Mouse (Mus musculus): Measurements from ENCODE around the gene Cela3b. TPM values are rescaled to one million over a fixed set of nuclear protein-coding genes. Genes with fewer than 3 reads are reported as not detected.

Gene Cela3b
- polyA plus RNA-seq, 1 experiment from 2014 or later, result 232 TPM

DNA sequence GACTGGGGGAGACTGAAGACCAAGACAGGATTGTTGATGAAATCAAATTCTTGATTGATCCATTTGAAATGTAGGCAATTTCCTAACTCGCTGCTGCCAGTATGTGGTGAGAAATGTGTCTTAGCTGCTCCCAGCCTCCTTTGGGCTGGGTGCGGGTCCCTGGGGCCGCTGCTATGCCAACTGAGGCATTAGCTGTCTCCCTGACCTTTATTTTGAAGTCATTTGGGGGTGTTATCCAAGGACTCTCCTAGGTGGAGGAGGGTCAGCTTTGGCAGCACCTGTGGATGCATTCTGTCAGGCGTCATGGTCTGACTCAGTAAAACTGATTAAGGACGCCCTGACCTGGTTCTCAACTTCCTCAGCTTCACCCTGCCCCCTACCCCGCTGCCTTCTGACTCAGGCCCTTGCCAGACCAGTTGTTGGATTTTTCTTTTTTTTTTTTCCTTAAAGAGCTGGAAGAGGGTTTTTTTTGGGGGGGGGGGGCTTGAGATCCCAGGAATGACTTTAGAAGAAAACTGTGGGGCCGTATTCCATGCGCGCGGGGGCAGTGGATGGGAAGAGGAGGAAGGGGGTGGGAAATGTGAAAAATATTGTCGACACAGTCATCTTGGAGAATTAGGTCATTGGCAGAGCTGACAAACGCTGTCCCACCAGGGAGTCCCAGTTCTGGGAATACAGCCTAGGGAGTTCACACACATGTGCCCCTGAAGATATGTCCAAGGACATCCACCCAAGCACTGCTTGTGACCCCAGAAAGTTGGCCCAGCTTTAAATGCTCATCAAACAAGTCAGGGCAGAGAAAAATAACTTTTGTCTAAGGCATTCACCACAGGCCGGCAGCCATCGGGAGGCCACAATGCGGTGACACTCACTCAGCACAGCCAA lies 33.5 kb downstream of the Cela3b start:
- ATAC-seq (ENCODE audit: insufficient read depth, low FRiP score, low read depth), result peak; percentile 27; the same call in 1 of the 2 replicates
- no peak overlapping the region for H3K9ac ChIP-seq
- no peak overlapping the region for H3K4me2 ChIP-seq
- H3K9me3 ChIP-seq, result no peaks in the 10 kb centered on the region
- H3K4me3 ChIP-seq (replicated peaks), result no peak overlapping the region
- H3K36me3 ChIP-seq, result no peaks in the 10 kb centered on the region
- H3K27me3 ChIP-seq (replicated peaks), result no peaks in the 10 kb centered on the region
- peaks cover 4% of the 10 kb centered on the region; the same call in 1 of the 2 replicates for H3K4me1 ChIP-seq
- H3K27ac ChIP-seq, result no peak overlapping the region
- 69% methylated on average over 15 of the region's 15 CpGs for WGBS

DNA sequence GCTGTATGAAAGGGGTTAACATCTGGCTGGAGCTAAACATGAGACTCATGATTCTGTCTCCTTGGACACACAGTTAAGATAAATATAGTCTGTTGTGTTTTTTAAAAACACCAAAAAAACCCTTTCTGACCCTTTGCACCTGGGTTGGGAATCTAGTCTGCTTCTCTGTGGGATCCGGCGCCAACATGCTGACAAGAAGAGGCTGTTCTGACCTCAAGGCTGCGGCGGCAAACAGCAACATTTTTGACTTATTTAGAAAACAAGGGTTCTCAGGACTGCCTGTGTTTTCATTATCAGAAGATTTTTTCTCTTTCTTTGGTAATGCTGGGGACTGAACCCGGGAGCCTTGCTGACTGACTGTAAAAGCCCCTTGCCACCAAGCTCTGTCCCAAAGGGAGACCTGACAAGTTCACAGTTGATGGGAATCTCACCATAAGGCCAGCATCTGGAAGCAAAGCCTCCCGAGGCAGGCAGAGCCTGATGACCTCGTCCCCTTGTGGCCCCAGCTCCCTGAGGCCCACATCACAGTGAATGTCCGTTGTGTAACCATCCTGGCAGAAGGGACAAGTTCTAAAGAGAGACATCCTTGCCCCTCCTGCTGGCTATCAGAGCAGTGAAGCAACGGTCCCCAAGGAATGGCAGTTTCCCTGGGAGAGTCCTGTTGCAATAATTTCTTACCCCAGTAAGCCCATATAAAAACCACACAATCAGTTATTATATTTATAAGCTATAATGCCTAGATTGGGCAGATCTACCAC lies 36.8 kb downstream of the Cela3b start:
- WGBS, result 52% methylated on average over 9 of the region's 9 CpGs
- no peak overlapping the region for H3K9ac ChIP-seq
- H3K27ac ChIP-seq, result peak overlapping the region; percentile 16; the same call in 1 of the 2 replicates
- H3K4me3 ChIP-seq (replicated peaks), result no peak overlapping the region
- ATAC-seq (ENCODE audit: insufficient read depth, low FRiP score, low read depth), result no peak
- H3K27me3 ChIP-seq (replicated peaks), result no peaks in the 10 kb centered on the region
- no peak overlapping the region for H3K4me2 ChIP-seq
- H3K9me3 ChIP-seq, result no peaks in the 10 kb centered on the region
- H3K36me3 ChIP-seq, result no peaks in the 10 kb centered on the region
- peaks cover 7% of the 10 kb centered on the region; the same call in 1 of the 2 replicates for H3K4me1 ChIP-seq

DNA sequence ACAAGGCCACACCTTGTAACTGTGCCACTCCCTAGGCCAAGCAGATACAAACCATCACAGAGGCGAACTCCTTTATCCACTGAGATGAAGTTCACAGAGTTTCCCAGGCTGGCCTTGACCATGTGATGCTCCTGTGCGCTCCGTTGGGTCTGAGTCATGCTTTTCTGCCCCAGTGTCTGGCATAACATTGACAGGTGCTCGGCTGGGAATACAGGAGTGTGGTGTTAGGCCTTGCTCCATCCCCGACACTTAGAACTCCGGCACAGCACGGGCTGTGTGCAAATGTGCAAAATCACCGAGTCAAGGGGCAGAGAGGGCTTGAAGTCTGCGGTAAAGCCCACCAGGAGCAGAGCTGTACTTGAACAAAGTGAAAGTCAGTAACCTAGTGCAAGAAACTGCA lies 37.5 kb downstream of the Cela3b start:
- H3K9me3 ChIP-seq, result no peaks in the 10 kb centered on the region
- 79% methylated on average over 9 of the region's 9 CpGs for WGBS
- no peak overlapping the region for H3K4me2 ChIP-seq
- H3K27me3 ChIP-seq (replicated peaks), result no peaks in the 10 kb centered on the region
- H3K9ac ChIP-seq, result no peak overlapping the region
- no peaks in the 10 kb centered on the region for H3K36me3 ChIP-seq
- no peak overlapping the region for H3K4me3 ChIP-seq (replicated peaks)
- no peak for ATAC-seq (ENCODE audit: insufficient read depth, low FRiP score, low read depth)
- H3K4me1 ChIP-seq, result peaks cover 7% of the 10 kb centered on the region; the same call in 1 of the 2 replicates
- H3K27ac ChIP-seq, result peak overlapping the region; percentile 16; the same call in 1 of the 2 replicates

DNA sequence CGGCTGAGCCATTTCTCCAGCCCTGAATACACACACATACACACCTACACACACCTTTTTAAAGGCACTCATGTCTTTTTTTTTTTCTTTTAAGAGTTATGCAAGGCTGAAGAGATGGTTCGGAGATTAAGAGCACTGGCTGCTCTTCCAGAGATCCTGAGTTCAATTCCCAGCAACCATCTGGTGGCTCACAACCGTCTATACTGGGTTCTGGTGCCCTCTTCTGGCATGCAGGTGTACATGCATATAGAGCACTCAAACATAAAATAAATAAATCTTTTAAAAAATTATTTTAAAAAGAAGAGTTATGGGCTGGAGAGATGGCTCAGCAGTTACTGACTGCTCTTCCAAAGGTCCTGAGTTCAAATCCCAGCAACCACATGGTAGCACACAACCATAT lies 39.1 kb downstream of the Cela3b start:
- Histone ChIP-seq H3K4me2 (no peak overlapping the region), H3K27me3 (replicated peaks) (no peaks in the 10 kb centered on the region), H3K9me3 (no peaks in the 10 kb centered on the region), H3K4me3 (replicated peaks) (no peak overlapping the region), H3K4me1 (peaks cover 7% of the 10 kb centered on the region; the same call in 1 of the 2 replicates), H3K36me3 (no peaks in the 10 kb centered on the region), H3K9ac (no peak overlapping the region), H3K27ac (no peak overlapping the region)
- no peak for ATAC-seq (ENCODE audit: insufficient read depth, low FRiP score, low read depth)
- WGBS, result 88% methylated on average over 3 of the region's 3 CpGs

DNA sequence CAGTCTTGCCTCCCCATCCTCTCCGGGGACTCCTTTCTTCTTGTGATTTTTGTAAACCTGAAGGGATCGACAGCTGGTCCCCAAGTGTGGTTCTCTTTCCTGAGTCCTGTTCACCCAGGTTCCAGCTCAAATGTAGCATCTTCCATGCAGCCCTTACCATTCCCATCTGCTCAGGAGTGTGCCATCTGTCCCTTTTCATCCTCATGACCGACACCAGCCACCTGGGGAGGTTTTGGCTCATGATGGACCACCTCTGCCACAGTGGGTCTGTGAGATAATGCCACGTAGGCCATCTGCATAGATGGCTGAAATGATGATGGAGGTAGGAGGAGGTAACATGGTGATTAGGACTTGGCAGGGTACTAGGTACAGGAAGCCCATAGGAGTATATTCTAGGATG lies 40.1 kb downstream of the Cela3b start:
- H3K4me1 ChIP-seq, result peaks cover 7% of the 10 kb centered on the region; the same call in 1 of the 2 replicates
- H3K4me2 ChIP-seq, result no peak overlapping the region
- no peaks in the 10 kb centered on the region for H3K27me3 ChIP-seq (replicated peaks)
- no peaks in the 10 kb centered on the region for H3K9me3 ChIP-seq
- 88% methylated on average over 4 of the region's 4 CpGs for WGBS
- ATAC-seq (ENCODE audit: insufficient read depth, low FRiP score, low read depth), result no peak
- H3K36me3 ChIP-seq, result no peaks in the 10 kb centered on the region
- no peak overlapping the region for H3K4me3 ChIP-seq (replicated peaks)
- H3K9ac ChIP-seq, result no peak overlapping the region
- no peak overlapping the region for H3K27ac ChIP-seq

DNA sequence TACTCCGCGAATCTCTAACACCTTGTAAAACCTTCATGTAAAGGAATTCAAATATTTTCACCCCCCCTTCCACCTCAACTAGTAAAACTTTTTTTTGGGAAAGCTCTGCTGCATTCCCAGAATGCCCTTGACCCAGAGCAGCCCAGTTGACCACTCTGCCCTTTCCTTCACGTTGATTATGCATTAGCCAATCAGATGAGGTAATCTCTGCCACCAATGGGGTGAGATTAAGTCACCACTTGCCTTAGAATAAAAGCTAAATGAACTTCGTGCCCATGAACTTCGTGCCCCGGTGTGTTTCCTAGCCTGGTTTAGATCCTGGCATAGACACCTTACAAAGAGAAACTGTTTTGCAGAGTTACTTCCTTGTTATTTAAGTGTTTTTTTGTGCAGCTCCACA lies 41.4 kb downstream of the Cela3b start:
- Histone ChIP-seq H3K36me3 (no peaks in the 10 kb centered on the region), H3K4me1 (peaks cover 7% of the 10 kb centered on the region; the same call in 1 of the 2 replicates), H3K4me2 (peak overlapping the region; percentile 78), H3K27me3 (replicated peaks) (no peaks in the 10 kb centered on the region), H3K27ac (peak overlapping the region; percentile 97; the same call in 1 of the 2 replicates), H3K9ac (no peak overlapping the region), H3K9me3 (no peaks in the 10 kb centered on the region), H3K4me3 (replicated peaks) (peak overlapping the region; percentile 84)
- no peak for ATAC-seq (ENCODE audit: insufficient read depth, low FRiP score, low read depth)
- WGBS, result 46% methylated on average over 6 of the region's 6 CpGs

DNA sequence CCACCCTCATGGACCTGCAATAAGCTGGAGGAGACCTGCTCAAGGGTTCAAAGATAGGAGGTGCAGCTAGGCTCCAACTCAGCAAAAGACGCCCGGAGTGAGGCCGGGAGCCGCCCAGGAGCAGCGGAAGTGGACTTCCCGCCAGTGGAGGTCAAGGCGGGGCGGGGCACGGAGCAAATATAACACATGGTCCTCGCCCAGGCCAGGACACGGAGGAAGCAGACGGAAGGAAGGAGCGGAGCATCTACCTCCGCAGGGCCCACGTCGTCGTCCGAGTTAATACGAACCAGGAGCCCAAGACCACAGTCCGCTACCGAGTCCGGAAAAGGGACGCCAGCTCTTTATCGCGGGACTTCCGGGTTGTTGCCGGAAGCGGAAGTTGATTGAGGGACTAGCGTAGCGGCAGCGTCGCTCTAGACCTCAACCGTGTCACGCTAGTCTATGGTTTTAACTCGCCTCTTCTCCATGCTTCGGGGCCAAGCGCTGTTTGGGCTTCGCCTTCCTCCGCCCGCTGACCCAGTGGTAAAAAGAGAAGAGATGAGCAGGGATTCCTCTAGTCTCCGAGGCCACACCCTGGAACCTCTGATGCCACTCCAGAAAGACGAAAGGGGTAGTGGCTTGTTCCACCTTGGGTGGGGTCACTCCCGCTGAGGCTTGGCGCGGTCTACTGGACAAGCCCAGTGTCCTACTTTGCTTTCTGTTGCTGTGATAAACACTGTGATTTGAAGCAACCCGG lies 42.1 kb downstream of the Cela3b start:
- ATAC-seq (ENCODE audit: insufficient read depth, low FRiP score, low read depth), result peak; percentile 86
- H3K27me3 ChIP-seq (replicated peaks), result no peaks in the 10 kb centered on the region

DNA sequence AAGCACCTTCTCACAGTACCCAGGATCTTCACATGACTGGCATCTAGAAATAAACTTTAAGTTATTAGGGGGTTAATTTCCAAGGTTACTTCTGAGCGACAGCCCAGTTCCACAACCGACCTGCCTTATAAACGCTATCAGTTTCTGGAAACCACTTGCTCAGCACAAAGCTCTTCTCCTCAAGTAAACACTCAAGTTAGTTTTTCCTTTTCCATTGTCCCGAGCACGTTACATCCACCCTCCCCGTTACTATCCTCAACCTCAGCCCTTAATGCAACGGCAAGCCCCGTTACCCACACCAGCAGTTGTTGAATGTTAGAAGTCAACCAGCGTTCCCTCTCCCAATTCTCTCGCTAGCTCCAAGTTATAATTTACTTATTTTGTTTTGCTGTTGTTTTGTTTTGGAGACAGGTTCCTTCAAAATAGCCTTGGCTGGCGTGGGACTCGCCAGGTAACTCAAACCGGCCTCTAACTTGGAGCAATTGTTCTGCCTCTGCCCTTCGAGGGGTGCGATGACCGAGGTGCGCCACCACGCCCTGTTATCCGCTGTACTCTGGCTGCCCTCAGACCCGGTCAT lies 42.8 kb downstream of the Cela3b start:
- Histone ChIP-seq H3K4me3 (replicated peaks) (peak overlapping the region; percentile 84), H3K36me3 (no peaks in the 10 kb centered on the region), H3K27ac (peak overlapping the region; percentile 97), H3K9ac (peak overlapping the region; percentile 80), H3K4me1 (peaks cover 3% of the 10 kb centered on the region; the same call in 1 of the 2 replicates), H3K4me2 (peak overlapping the region; percentile 78), H3K9me3 (no peaks in the 10 kb centered on the region), H3K27me3 (replicated peaks) (no peaks in the 10 kb centered on the region)
- WGBS, result under 1% methylated on average over 20 of the region's 20 CpGs
- ATAC-seq (ENCODE audit: insufficient read depth, low FRiP score, low read depth), result no peak

More for the DNA sequence above, 42.1 kb downstream of the Cela3b start:
- H3K9me3 ChIP-seq, result no peaks in the 10 kb centered on the region
- H3K4me2 ChIP-seq, result peak overlapping the region; percentile 78
- H3K27ac ChIP-seq, result peak overlapping the region; percentile 97
- WGBS, result under 1% methylated on average over 46 of the region's 46 CpGs
- H3K4me3 ChIP-seq (replicated peaks), result peak overlapping the region; percentile 84
- H3K9ac ChIP-seq, result peak overlapping the region; percentile 80
- H3K36me3 ChIP-seq, result no peaks in the 10 kb centered on the region
- peaks cover 3% of the 10 kb centered on the region; the same call in 1 of the 2 replicates for H3K4me1 ChIP-seq

DNA sequence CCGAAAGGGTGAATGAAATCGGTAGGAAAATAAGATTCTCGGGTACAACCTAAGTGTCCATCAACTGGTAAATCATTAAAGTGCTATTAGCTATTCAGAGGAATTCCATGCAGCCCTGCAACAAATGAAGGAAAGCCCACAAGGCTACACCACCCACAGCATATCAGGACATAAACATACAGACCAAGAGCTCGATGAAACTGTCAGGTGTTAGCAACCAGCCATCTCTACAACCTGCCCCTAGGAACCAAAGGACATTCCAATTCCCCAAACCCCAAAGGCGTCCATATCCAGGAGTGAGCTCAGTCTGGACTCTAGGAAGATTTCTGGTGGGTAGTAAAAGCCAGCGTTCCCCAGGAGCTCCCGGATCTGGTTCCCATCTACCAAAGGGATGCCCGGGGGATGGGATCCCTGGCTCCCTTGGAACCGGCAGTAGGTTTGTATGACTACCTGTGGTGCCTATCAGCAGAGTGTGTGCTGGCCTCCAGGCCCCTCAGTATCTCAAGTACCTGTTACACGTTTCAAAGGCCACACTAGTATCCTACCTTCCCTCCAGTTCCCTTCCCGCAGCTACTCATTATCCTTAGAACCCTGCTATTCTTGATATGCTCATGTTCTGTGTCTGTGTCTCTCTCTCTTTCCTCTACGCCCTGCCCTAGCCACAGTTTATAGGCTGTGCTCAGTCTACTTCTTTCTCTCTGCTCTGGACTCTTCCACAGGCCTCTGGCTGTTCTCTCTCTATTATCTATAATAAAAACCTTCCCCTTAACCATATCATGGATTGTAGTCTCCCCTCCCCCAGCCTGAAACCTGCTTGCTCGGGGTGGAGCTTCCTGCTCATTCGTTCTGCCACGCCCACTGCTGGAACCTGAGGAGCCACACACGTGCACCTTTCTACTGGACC lies 49.4 kb downstream of the Cela3b start:
- Histone ChIP-seq H3K4me2 (peak overlapping the region; percentile 27), H3K4me1 (no peaks in the 10 kb centered on the region), H3K4me3 (replicated peaks) (no peak overlapping the region), H3K36me3 (no peaks in the 10 kb centered on the region), H3K9ac (no peak overlapping the region), H3K9me3 (no peaks in the 10 kb centered on the region), H3K27ac (peak overlapping the region; percentile 72), H3K27me3 (replicated peaks) (no peaks in the 10 kb centered on the region)
- 34% methylated on average over 15 of the region's 16 CpGs for WGBS
- ATAC-seq (ENCODE audit: insufficient read depth, low FRiP score, low read depth), result peak; percentile 80

DNA sequence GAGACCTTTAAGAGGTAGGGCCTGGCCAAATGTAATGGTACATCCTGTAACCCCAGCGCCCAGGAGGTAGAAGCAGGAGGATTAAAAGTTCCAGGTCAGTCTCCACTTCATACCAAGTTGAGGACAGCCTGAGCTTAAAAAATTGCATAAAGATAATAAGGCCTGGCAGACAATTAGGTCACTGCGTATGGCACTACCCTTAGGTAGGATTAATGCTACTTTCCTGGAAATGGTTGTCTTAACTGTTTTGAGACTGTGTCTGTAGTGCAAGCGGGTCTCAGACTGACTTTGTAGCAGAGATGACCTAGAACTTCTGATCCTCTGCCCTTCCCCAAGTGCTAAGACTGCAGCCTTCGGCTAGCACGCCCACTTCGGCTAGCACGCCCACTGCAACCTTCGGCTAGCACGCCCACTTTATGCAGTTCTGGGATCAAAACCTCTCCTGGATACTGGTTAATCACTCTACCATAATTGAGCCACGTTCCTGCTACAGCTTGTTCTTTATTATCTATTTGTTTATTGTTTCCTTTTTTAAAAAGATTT lies 50.6 kb downstream of the Cela3b start:
- no peak for ATAC-seq (ENCODE audit: insufficient read depth, low FRiP score, low read depth)
- WGBS, result 87% methylated on average over 10 of the region's 10 CpGs
- no peaks in the 10 kb centered on the region for H3K9me3 ChIP-seq
- H3K36me3 ChIP-seq, result no peaks in the 10 kb centered on the region
- H3K27ac ChIP-seq, result no peak overlapping the region
- no peaks in the 10 kb centered on the region for H3K27me3 ChIP-seq (replicated peaks)
- no peak overlapping the region for H3K9ac ChIP-seq
- H3K4me3 ChIP-seq (replicated peaks), result no peak overlapping the region
- H3K4me2 ChIP-seq, result no peak overlapping the region
- peaks cover 4% of the 10 kb centered on the region; the same call in 1 of the 2 replicates for H3K4me1 ChIP-seq

Data from stomach, embryonic 15.5 days (tissue).